Mouse (Mus musculus): Measurements from ENCODE around the gene Slc25a3. TPM values are rescaled to one million over a fixed set of nuclear protein-coding genes. Genes with fewer than 3 reads are reported as not detected.

Gene Slc25a3
- 341 and 344 TPM in 2 replicates for polyA plus RNA-seq (2015; fragmentation: Nextera tagmentation; extraction: Ambion mirVana)

- no peak for TF ChIP-seq EP300 (IDR thresholded peaks at IDR 0.05; ENCODE audit: low read depth)
- TF ChIP-seq CTCF (IDR thresholded peaks at IDR 0.05; ENCODE audit: low read depth), result no peak
- 9% methylated on average over 57 of the region's 59 CpGs for WGBS (ENCODE audit: insufficient replicate concordance)
- Histone ChIP-seq H3K27me3 (ENCODE audit: insufficient read depth, low read length) (no peaks in the 10 kb centered on the region), H3K4me1 (ENCODE audit: insufficient read depth) (peaks cover 18% of the 10 kb centered on the region), H3K9me3 (ENCODE audit: low read length) (no peaks in the 10 kb centered on the region), H3K4me3 (ENCODE audit: low read depth, low read length) (peak within 1 kb of the TSS; percentile 92), H3K27ac (ENCODE audit: low read depth) (peak within 1 kb of the TSS; percentile 97), H3K9ac (replicated peaks) (peak within 1 kb of the TSS; percentile 93), H3K4me2 (ENCODE audit: low read depth, low read length) (peak within 1 kb of the TSS; percentile 83), H3K36me3 (replicated peaks; ENCODE audit: insufficient read depth, low read length) (peaks cover 27% of the 10 kb centered on the region)
- ATAC-seq (peak; percentile 99), DNase-seq (peak; percentile 98)
Measured at GRCm38 (mm10) chr10:91123828-91124822, at the start of gene Slc25a3. Gene Slc25a3, minus strand, starts transcription at chr10:91124059.

- DNase-seq, result no peak
Measured at GRCm38 (mm10) chr10:91172329-91173100, 48.7 kb upstream of the Slc25a3 start.

GRCm38 (mm10) chr10:91171455-91172328, 47.8 kb upstream of the Slc25a3 start:
- ATAC-seq (peak; percentile 94), DNase-seq (peak; percentile 96)
- H3K9me3 ChIP-seq (ENCODE audit: low read length), result no peaks in the 10 kb centered on the region
- H3K27me3 ChIP-seq (ENCODE audit: insufficient read depth, low read length), result no peaks in the 10 kb centered on the region
- H3K4me3 ChIP-seq (ENCODE audit: low read depth, low read length), result peak overlapping the region; percentile 96
- peak overlapping the region; percentile 99 for H3K27ac ChIP-seq (ENCODE audit: low read depth)
- H3K4me1 ChIP-seq (ENCODE audit: insufficient read depth), result peaks cover 21% of the 10 kb centered on the region
- peaks cover 5% of the 10 kb centered on the region; the same call in 1 of the 2 replicates for H3K36me3 ChIP-seq (replicated peaks; ENCODE audit: insufficient read depth, low read length)
- 0 out of 2 replicates have a peak, but pooled peaks have one; percentile 5 for TF ChIP-seq CTCF (IDR thresholded peaks at IDR 0.05; ENCODE audit: low read depth)
- TF ChIP-seq EP300 (IDR thresholded peaks at IDR 0.05; ENCODE audit: low read depth), result peak; percentile 23; the same call in 1 of the 2 replicates
- H3K4me2 ChIP-seq (ENCODE audit: low read depth, low read length), result peak overlapping the region; percentile 83
- under 1% methylated on average over 48 of the region's 68 CpGs for WGBS (ENCODE audit: insufficient replicate concordance)
- H3K9ac ChIP-seq (replicated peaks), result peak overlapping the region; percentile 100

More at GRCm38 (mm10) chr10:91172329-91173100, 48.7 kb upstream of the Slc25a3 start:
- no peaks in the 10 kb centered on the region for H3K9me3 ChIP-seq (ENCODE audit: low read length)
- H3K27me3 ChIP-seq (ENCODE audit: insufficient read depth, low read length), result no peaks in the 10 kb centered on the region
- H3K4me1 ChIP-seq (ENCODE audit: insufficient read depth), result peaks cover 15% of the 10 kb centered on the region; the same call in 1 of the 2 replicates
- H3K9ac ChIP-seq (replicated peaks), result peak overlapping the region; percentile 100
- 64% methylated on average over 14 of the region's 14 CpGs for WGBS (ENCODE audit: insufficient replicate concordance)
- H3K4me2 ChIP-seq (ENCODE audit: low read depth, low read length), result peak overlapping the region; percentile 83
- peak overlapping the region; percentile 99 for H3K27ac ChIP-seq (ENCODE audit: low read depth)
- peaks cover 5% of the 10 kb centered on the region; the same call in 1 of the 2 replicates for H3K36me3 ChIP-seq (replicated peaks; ENCODE audit: insufficient read depth, low read length)
- H3K4me3 ChIP-seq (ENCODE audit: low read depth, low read length), result peak overlapping the region; percentile 96
- TF ChIP-seq EP300 (IDR thresholded peaks at IDR 0.05; ENCODE audit: low read depth) (no peak), CTCF (IDR thresholded peaks at IDR 0.05; ENCODE audit: low read depth) (no peak)
- ATAC-seq, result no peak

GRCm38 (mm10) chr10:91171041-91171440, 47.2 kb upstream of the Slc25a3 start:
- H3K9ac ChIP-seq (replicated peaks), result peak overlapping the region; percentile 100
- no peak for DNase-seq
- H3K4me2 ChIP-seq (ENCODE audit: low read depth, low read length), result peak overlapping the region; percentile 83
- peaks cover 21% of the 10 kb centered on the region for H3K4me1 ChIP-seq (ENCODE audit: insufficient read depth)
- H3K27ac ChIP-seq (ENCODE audit: low read depth), result peak overlapping the region; percentile 99
- under 1% methylated on average over 48 of the region's 59 CpGs for WGBS (ENCODE audit: insufficient replicate concordance)
- peak overlapping the region; percentile 96 for H3K4me3 ChIP-seq (ENCODE audit: low read depth, low read length)
- no peak for TF ChIP-seq CTCF (IDR thresholded peaks at IDR 0.05; ENCODE audit: low read depth)
- TF ChIP-seq EP300 (IDR thresholded peaks at IDR 0.05; ENCODE audit: low read depth), result no peak
- H3K9me3 ChIP-seq (ENCODE audit: low read length), result no peaks in the 10 kb centered on the region
- ATAC-seq, result peak; percentile 47
- no peaks in the 10 kb centered on the region for H3K27me3 ChIP-seq (ENCODE audit: insufficient read depth, low read length)
- peaks cover 9% of the 10 kb centered on the region for H3K36me3 ChIP-seq (replicated peaks; ENCODE audit: insufficient read depth, low read length)

GRCm38 (mm10) chr10:91170143-91170941, 46.5 kb upstream of the Slc25a3 start:
- Histone ChIP-seq H3K4me1 (ENCODE audit: insufficient read depth) (peaks cover 21% of the 10 kb centered on the region), H3K4me3 (ENCODE audit: low read depth, low read length) (peak overlapping the region; percentile 96), H3K36me3 (replicated peaks; ENCODE audit: insufficient read depth, low read length) (peaks cover 15% of the 10 kb centered on the region), H3K4me2 (ENCODE audit: low read depth, low read length) (peak overlapping the region; percentile 83), H3K9me3 (ENCODE audit: low read length) (no peaks in the 10 kb centered on the region), H3K9ac (replicated peaks) (peak overlapping the region; percentile 100), H3K27ac (ENCODE audit: low read depth) (peak overlapping the region; percentile 99), H3K27me3 (ENCODE audit: insufficient read depth, low read length) (no peaks in the 10 kb centered on the region)
- ATAC-seq (peak; percentile 58), DNase-seq (peak; percentile 92)
- under 1% methylated on average over 38 of the region's 50 CpGs for WGBS (ENCODE audit: insufficient replicate concordance)
- TF ChIP-seq CTCF (IDR thresholded peaks at IDR 0.05; ENCODE audit: low read depth) (peak; percentile 91), EP300 (IDR thresholded peaks at IDR 0.05; ENCODE audit: low read depth) (peak; percentile 77)

Data from liver, postnatal 0 days (tissue).